Comparison of ENCODE assay signal across 1 mouse cellular context in genomic region chr11:69419443-69419812, GRCm38 (mm10).
TF ChIP-seq lines count a peak whose summit lies in the region.

No protein-coding gene starts in this region.

TF ChIP-seq in MEL, 35 proteins besides CTCF, POLR2A, EP300 and RAD21:
- peak; percentile 34; the same call in 1 of the 2 replicates for TF ChIP-seq SMC3 (IDR thresholded peaks at IDR 0.05; ENCODE audit: low read depth, low read length)
- TF ChIP-seq ELF1 (IDR thresholded peaks at IDR 0.05; ENCODE audit: low read depth, low read length), result no peak; the same call in 1 of the 2 replicates
